Mouse (Mus musculus): ENCODE data around the gene Palm2.

The Palm2 gene

GRCm38 (mm10) chr4:57672541-57672940 is 238.5 kb downstream of the Palm2 start:
- no peak for DNase-seq (ENCODE audit: low spot score)

GRCm38 (mm10) chr4:57672996-57673906 is 239.2 kb downstream of the Palm2 start:
- peak; percentile 93 for DNase-seq (ENCODE audit: low spot score)

- no peak for DNase-seq (ENCODE audit: low spot score)
These were observed 240.3 kb downstream of the Palm2 start for GRCm38 (mm10) chr4:57674351-57674750.

- DNase-seq (ENCODE audit: low spot score): peak; percentile 73
These were observed 241.3 kb downstream of the Palm2 start for GRCm38 (mm10) chr4:57675387-57675786.

GRCm38 (mm10) chr4:57677916-57678315 is 243.9 kb downstream of the Palm2 start:
- no peak for DNase-seq (ENCODE audit: low spot score)

- DNase-seq (ENCODE audit: low spot score): no peak
These were observed 245.0 kb downstream of the Palm2 start for GRCm38 (mm10) chr4:57678991-57679457.

GRCm38 (mm10) chr4:57680186-57680585 is 246.1 kb downstream of the Palm2 start:
- DNase-seq (ENCODE audit: low spot score): no peak

- no peak for DNase-seq (ENCODE audit: low spot score)
These were observed 247.5 kb downstream of the Palm2 start for GRCm38 (mm10) chr4:57681511-57681910.

- DNase-seq (ENCODE audit: low spot score): no peak
These were observed 248.3 kb downstream of the Palm2 start for GRCm38 (mm10) chr4:57682341-57682740.

- DNase-seq (ENCODE audit: low spot score): no peak
These were observed 248.9 kb downstream of the Palm2 start for GRCm38 (mm10) chr4:57682944-57683343.

GRCm38 (mm10) chr4:57684676-57685215 is 250.7 kb downstream of the Palm2 start:
- no peak for DNase-seq (ENCODE audit: low spot score)

GRCm38 (mm10) chr4:57686736-57687135 is 252.7 kb downstream of the Palm2 start:
- no peak for DNase-seq (ENCODE audit: low spot score)

GRCm38 (mm10) chr4:57687583-57687982 is 253.5 kb downstream of the Palm2 start:
- no peak for DNase-seq (ENCODE audit: low spot score)

GRCm38 (mm10) chr4:57688131-57688530 is 254.1 kb downstream of the Palm2 start:
- DNase-seq (ENCODE audit: low spot score): no peak

GRCm38 (mm10) chr4:57690001-57690400 is 256.0 kb downstream of the Palm2 start:
- no peak for DNase-seq (ENCODE audit: low spot score)

- no peak for DNase-seq (ENCODE audit: low spot score)
These were observed 256.8 kb downstream of the Palm2 start for GRCm38 (mm10) chr4:57690805-57691204.

- DNase-seq (ENCODE audit: low spot score): no peak
These were observed 260.5 kb downstream of the Palm2 start for GRCm38 (mm10) chr4:57694356-57695136.

- no peak for DNase-seq (ENCODE audit: low spot score)
These were observed 262.9 kb downstream of the Palm2 start for GRCm38 (mm10) chr4:57696955-57697354.

GRCm38 (mm10) chr4:57697918-57698611 is 264.0 kb downstream of the Palm2 start:
- DNase-seq (ENCODE audit: low spot score): no peak

- DNase-seq (ENCODE audit: low spot score): no peak
These were observed 267.5 kb downstream of the Palm2 start for GRCm38 (mm10) chr4:57701576-57701975.

GRCm38 (mm10) chr4:57703574-57704470 is 269.8 kb downstream of the Palm2 start:
- DNase-seq (ENCODE audit: low spot score): no peak

Measured in testis, postnatal 10 days (tissue).